Mouse (Mus musculus) hindbrain, embryonic 16.5 days (tissue): Measurements from ENCODE around the gene Dcdc2b. TPM values are rescaled to one million over a fixed set of nuclear protein-coding genes. Genes with fewer than 3 reads are reported as not detected.

Experiments used
- ATAC-seq: fragments of 200-750 bp; cut with Nextera tagmentation; 2 replicates; pipeline ENCODE4 v1.8.0; 2017; ENCODE audit warnings: moderate TSS enrichment, moderate library complexity
- H3K27ac ChIP-seq: fragments of 300-500 bp; sonication (generic); 2 replicates; pipeline ENCODE4 v1.5.1; 2014; ENCODE audit warnings: low read depth, mild to moderate bottlenecking, control low read depth, low read length, moderate library complexity
- H3K27me3 ChIP-seq: fragments of 300-500 bp; sonication (generic); replicated peaks from 2 replicates; pipeline ENCODE4 v1.6.1; 2014; ENCODE audit warnings: low read length; ENCODE audit not compliant: control insufficient read depth, insufficient read depth
- H3K36me3 ChIP-seq: fragments of 300-500 bp; sonication (generic); 2 replicates; pipeline ENCODE4 v1.6.1; 2014; ENCODE audit warnings: mild to moderate bottlenecking, low read length, moderate library complexity, mixed read lengths; ENCODE audit not compliant: control insufficient read depth, insufficient read depth
- H3K4me1 ChIP-seq: fragments of 300-500 bp; sonication (generic); 2 replicates; pipeline ENCODE4 v1.6.1; 2014; ENCODE audit warnings: low read depth, low read length; ENCODE audit not compliant: control insufficient read depth, insufficient read depth
- H3K4me2 ChIP-seq: fragments of 300-500 bp; sonication (generic); 2 replicates; pipeline ENCODE4 v1.6.1; 2014; ENCODE audit warnings: mild to moderate bottlenecking, low read length, control low read depth, moderate library complexity
- H3K4me3 ChIP-seq: fragments of 300-500 bp; sonication (generic); 2 replicates; pipeline ENCODE4 v1.5.1; 2014; ENCODE audit warnings: mild to moderate bottlenecking, low read length, control low read depth, moderate library complexity
- H3K9ac ChIP-seq: fragments of 300-500 bp; sonication (generic); 2 replicates; pipeline ENCODE4 v1.6.1; 2014; ENCODE audit warnings: low read depth, mild to moderate bottlenecking, control low read depth, low read length, moderate library complexity
- H3K9me3 ChIP-seq: fragments of 300-500 bp; sonication (generic); 2 replicates; pipeline ENCODE4 v1.6.1; 2014; ENCODE audit warnings: mild to moderate bottlenecking, low read length, moderate library complexity; ENCODE audit not compliant: control insufficient read depth
- WGBS: fragments of 180-500 bp; shearing (Covaris S2); extraction: QIAGEN DNeasy Blood & Tissue Kit; methylation state at CpG from one replicate; pipeline ENCODE4 v1.1.7; 2014; 5-methylcytosine and 5-hydroxymethylcytosine counted together
- polyA plus RNA-seq: library from polyadenylated mRNA; unstranded; fragments of >200 nt; fragmentation: Nextera tagmentation; extraction: Ambion mirVana; gene quantifications from 2 replicates; pipeline ENCODE4 v1.2.1, GENCODE M21; 2015

The Dcdc2b gene
- polyA plus RNA-seq, 1 experiment from 2014 or later: 2.1 TPM

- no peaks in the 10 kb centered on the region for H3K36me3 ChIP-seq
- no peak overlapping the region for H3K4me3 ChIP-seq
- no peaks in the 10 kb centered on the region for H3K27me3 ChIP-seq
- 72% methylated on average over 8 of the region's 8 CpGs for WGBS
- H3K4me2 ChIP-seq: no peak overlapping the region
- H3K9ac ChIP-seq: no peak overlapping the region
- no peaks in the 10 kb centered on the region for H3K9me3 ChIP-seq
- ATAC-seq: no peak
- no peak overlapping the region for H3K27ac ChIP-seq
- H3K4me1 ChIP-seq: no peaks in the 10 kb centered on the region
These were observed 50.3 kb downstream of the Dcdc2b start for GRCm38 (mm10) chr4:129563718-129564117.

- H3K4me1 ChIP-seq: peaks cover 4% of the 10 kb centered on the region; the same call in 1 of the 2 replicates
- H3K36me3 ChIP-seq: no peaks in the 10 kb centered on the region
- H3K27me3 ChIP-seq: no peaks in the 10 kb centered on the region
- no peak for ATAC-seq
- no peak overlapping the region for H3K9ac ChIP-seq
- no peaks in the 10 kb centered on the region for H3K9me3 ChIP-seq
- no peak overlapping the region for H3K27ac ChIP-seq
- no peak overlapping the region for H3K4me2 ChIP-seq
- no peak overlapping the region for H3K4me3 ChIP-seq
- WGBS: 89% methylated on average over 5 of the region's 5 CpGs
These were observed 52.9 kb downstream of the Dcdc2b start for GRCm38 (mm10) chr4:129561184-129561583.

Other genes starting within 250 kb of the Dcdc2b start
- gene Zbtb8a, start 236.1 kb downstream of the Dcdc2b start, polyA plus RNA-seq: 21.7 and 22.0 TPM in 2 replicates
- 18.0 and 19.2 TPM in 2 replicates for gene Zbtb8b, start 173.4 kb downstream of the Dcdc2b start, polyA plus RNA-seq
- gene Bsdc1, start 152.7 kb downstream of the Dcdc2b start, polyA plus RNA-seq: 34.6 and 37.4 TPM in 2 replicates
- 0.72 and 0.79 TPM in 2 replicates for gene Tssk3, start 123.2 kb downstream of the Dcdc2b start, polyA plus RNA-seq
- 0.81 and 1.4 TPM in 2 replicates for gene Fam229a, start 123.1 kb downstream of the Dcdc2b start, polyA plus RNA-seq
- gene Marcksl1, start 100.7 kb downstream of the Dcdc2b start, polyA plus RNA-seq: 1,546 and 1,575 TPM in 2 replicates
- gene Hdac1, start 71.5 kb downstream of the Dcdc2b start, polyA plus RNA-seq: 80.5 and 90.0 TPM in 2 replicates
- gene Lck, start 40.6 kb downstream of the Dcdc2b start, polyA plus RNA-seq: 13.5 and 13.9 TPM in 2 replicates
- gene Fam167b, start 35.7 kb downstream of the Dcdc2b start, polyA plus RNA-seq: 0.35 and 0.58 TPM in 2 replicates
- gene Eif3i, start 13.6 kb downstream of the Dcdc2b start, polyA plus RNA-seq: 216 and 223 TPM in 2 replicates
- gene Tmem234, start 13.6 kb downstream of the Dcdc2b start, polyA plus RNA-seq: 185 and 190 TPM in 2 replicates
- gene Iqcc, start 4.8 kb upstream of the Dcdc2b start, polyA plus RNA-seq: 27.6 and 33.4 TPM in 2 replicates
- 160 and 169 TPM in 2 replicates for gene Ccdc28b, start 9.7 kb upstream of the Dcdc2b start, polyA plus RNA-seq
- gene Txlna, start 26.8 kb upstream of the Dcdc2b start, polyA plus RNA-seq: 39.7 and 46.0 TPM in 2 replicates
- gene Kpna6, start 58.5 kb upstream of the Dcdc2b start, polyA plus RNA-seq: 18.2 and 20.3 TPM in 2 replicates
- gene Tmem39b, start 82.6 kb upstream of the Dcdc2b start, polyA plus RNA-seq: 12.7 and 14.8 TPM in 2 replicates
- 96.3 and 104 TPM in 2 replicates for gene Khdrbs1, start 128.0 kb upstream of the Dcdc2b start, polyA plus RNA-seq
- gene Ptp4a2, start 197.0 kb upstream of the Dcdc2b start, polyA plus RNA-seq: 217 and 224 TPM in 2 replicates